In the genomic region with DNA sequence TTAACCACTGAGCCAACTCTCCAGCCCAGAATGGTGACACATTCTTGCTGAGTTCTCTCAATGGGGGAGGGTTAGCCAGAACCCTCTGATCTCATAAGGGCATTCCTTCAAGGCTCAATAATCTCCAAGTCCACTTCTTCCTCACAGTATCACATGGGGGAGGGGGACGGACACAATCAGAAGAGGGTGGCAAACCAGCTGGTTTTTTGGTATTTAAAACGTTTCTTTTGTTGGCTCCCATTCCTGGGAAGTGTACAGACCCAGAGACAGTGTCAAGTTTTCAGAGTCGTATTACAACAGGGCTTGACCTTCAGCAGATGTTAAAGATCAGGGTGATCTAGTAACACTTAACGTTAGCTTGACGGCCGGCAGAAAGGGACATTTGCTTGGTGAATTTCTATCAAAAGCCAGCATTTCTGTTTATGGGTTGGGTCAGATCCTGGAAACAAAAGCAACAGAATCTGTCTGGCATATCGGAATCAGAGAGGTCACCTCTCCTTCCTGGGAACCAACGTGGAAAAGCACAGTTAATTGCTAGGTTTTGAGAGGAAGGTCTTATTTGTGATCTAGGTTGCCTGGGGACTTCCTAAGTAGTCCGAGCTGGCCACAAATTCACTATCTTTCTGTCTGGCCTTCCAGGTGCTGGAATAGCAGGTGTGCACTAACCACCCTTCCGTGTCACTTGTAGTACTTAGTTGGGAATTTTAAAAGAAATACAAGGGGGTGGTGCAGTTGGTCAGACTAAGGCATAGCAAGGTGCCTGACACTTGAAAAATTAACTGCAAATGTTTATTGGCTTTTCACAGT, we compare ENCODE assay signal across 8 mouse cellular contexts. TPM values are rescaled to one million over a fixed set of nuclear protein-coding genes. Genes with fewer than 3 reads are reported as not detected.
DNase-seq lines count a peak whose midpoint lies in the region; ATAC-seq lines count a peak whose summit lies in the region.

No protein-coding gene starts in this region.

- peak overlapping the region; percentile 85 for H3K4me3 ChIP-seq in heart, embryonic 15.5 days

- H3K4me1 ChIP-seq in heart, embryonic 15.5 days (replicated peaks) = peaks cover 29% of the 10 kb centered on the region

- DNase-seq in heart, adult 18-20 months = no peak
- DNase-seq in c-Kit-positive CD71-positive TER-119-positive erythroid progenitor cells, embryonic 14.5 days (ENCODE audit: low spot score) = peak; percentile 27
- DNase-seq in induced T-regulatory cell, adult 2 months (ENCODE audit: low read depth) = peak; percentile 39
- DNase-seq in lung, postnatal 36 days = peak; percentile 67
- no peak for DNase-seq in urinary bladder, adult 18-20 months (ENCODE audit: low spot score in 2 of 2)
- no peak for DNase-seq in gastrocnemius, postnatal 25 days
- no peak for DNase-seq in yolk sac, embryonic 10.5 days (ENCODE audit: low spot score)

- no peaks in the 10 kb centered on the region for H3K36me3 ChIP-seq in heart, embryonic 15.5 days

- no peak overlapping the region; the same call in 1 of the 2 replicates for H3K9ac ChIP-seq in heart, embryonic 15.5 days

- no peaks in the 10 kb centered on the region for H3K9me3 ChIP-seq in heart, embryonic 15.5 days (replicated peaks)

- WGBS in heart, embryonic 15.5 days = 27% methylated on average over 10 of the region's 10 CpGs

- no peak for ATAC-seq in heart, embryonic 15.5 days (replicated peaks; ENCODE audit: insufficient number of reproducible peaks, insufficient read depth, low FRiP score, low read depth)

- peak overlapping the region; percentile 91 for H3K27ac ChIP-seq in heart, embryonic 15.5 days

- no peaks in the 10 kb centered on the region for H3K27me3 ChIP-seq in heart, embryonic 15.5 days

- peak overlapping the region; percentile 65 for H3K4me2 ChIP-seq in heart, embryonic 15.5 days

RNA-seq across cellular contexts. Expression of a gene that starts 1.1 kb away (rescaled TPM):
- polyA plus RNA-seq in heart, embryonic 15.5 days (2015; fragmentation: Nextera tagmentation; extraction: Ambion mirVana) = 9.5 and 14.1 TPM in 2 replicates
- 10 to 100 TPM in 1 of 2 experiments, 1 to 10 TPM in 1; 9.9 to 10.7 TPM for total RNA-seq in heart, adult 18-20 months (2021)
- 1 to 10 TPM; 3.1 to 4.7 TPM for total RNA-seq in gastrocnemius, postnatal 25 days (2021)

Comparison
In these comparisons a context has a peak if more than half of its experiments do, and no peak if none do; other contexts are left out.
1. DNase-seq: peak in c-Kit-positive CD71-positive TER-119-positive erythroid progenitor cells, embryonic 14.5 days (single experiment), induced T-regulatory cell, adult 2 months (single experiment) and lung, postnatal 36 days (single experiment); none in heart, adult 18-20 months (0 of 2), urinary bladder, adult 18-20 months (0 of 2), gastrocnemius, postnatal 25 days (single experiment) and yolk sac, embryonic 10.5 days (single experiment).